Mouse (Mus musculus): ENCODE data around the gene Taf5l. TPM values are rescaled to one million over a fixed set of nuclear protein-coding genes. Genes with fewer than 3 reads are reported as not detected.

Gene Taf5l
- 15.2 TPM for polyA plus RNA-seq (2014; fragmentation: Illumina TruSeq; extraction: RNeasy Lipid Tissue Mini Kit (QIAGEN cat#74804); ENCODE audit: low read depth, low replicate concordance)

GRCm38 (mm10) chr8:124021237-124022227, at the start of gene Taf5l, which contains the start of gene Urb2:
Gene Taf5l (minus strand): TSS chr8:124021397.
Gene Urb2 (plus strand): TSS chr8:124021508.

GRCm38 (mm10) chr8:123982826-123983400, 38.3 kb downstream of the Taf5l start, which contains the start of gene Abcb10:
Gene Abcb10 (minus strand): TSS chr8:123983122.

GRCm38 (mm10) chr8:123948942-123949685, 72.1 kb downstream of the Taf5l start, which contains the start of gene Nup133:
Gene Nup133 (minus strand): TSS chr8:123949265.

Other genes starting within 250 kb of the Taf5l start
- 15.5 TPM for gene Rab4a, start 215.4 kb downstream of the Taf5l start, polyA plus RNA-seq (2014; fragmentation: Illumina TruSeq; extraction: RNeasy Lipid Tissue Mini Kit (QIAGEN cat#74804); ENCODE audit: low read depth, low replicate concordance)
- gene Ccsap, start 161.2 kb downstream of the Taf5l start, polyA plus RNA-seq (2014; fragmentation: Illumina TruSeq; extraction: RNeasy Lipid Tissue Mini Kit (QIAGEN cat#74804); ENCODE audit: low read depth, low replicate concordance): 1.7 TPM
- gene Acta1, start 126.6 kb downstream of the Taf5l start, polyA plus RNA-seq (2014; fragmentation: Illumina TruSeq; extraction: RNeasy Lipid Tissue Mini Kit (QIAGEN cat#74804); ENCODE audit: low read depth, low replicate concordance): 17.6 TPM
- 13.0 TPM for gene Nup133, start 72.1 kb downstream of the Taf5l start, polyA plus RNA-seq (2014; fragmentation: Illumina TruSeq; extraction: RNeasy Lipid Tissue Mini Kit (QIAGEN cat#74804); ENCODE audit: low read depth, low replicate concordance)
- 17.4 TPM for gene Abcb10, start 38.3 kb downstream of the Taf5l start, polyA plus RNA-seq (2014; fragmentation: Illumina TruSeq; extraction: RNeasy Lipid Tissue Mini Kit (QIAGEN cat#74804); ENCODE audit: low read depth, low replicate concordance)
- gene Urb2, start 111 bp upstream of the Taf5l start, polyA plus RNA-seq (2014; fragmentation: Illumina TruSeq; extraction: RNeasy Lipid Tissue Mini Kit (QIAGEN cat#74804); ENCODE audit: low read depth, low replicate concordance): 5.4 TPM
- gene Galnt2, start 210.0 kb upstream of the Taf5l start, polyA plus RNA-seq (2014; fragmentation: Illumina TruSeq; extraction: RNeasy Lipid Tissue Mini Kit (QIAGEN cat#74804); ENCODE audit: low read depth, low replicate concordance): 46.5 TPM